Mouse (Mus musculus) heart, embryonic 13.5 days (tissue): ENCODE data around the gene E130309D02Rik. TPM values are rescaled to one million over a fixed set of nuclear protein-coding genes. Genes with fewer than 3 reads are reported as not detected.

ENCODE experiments used
- ATAC-seq: fragments of 200-750 bp; cut with Nextera tagmentation; 2 replicates; pipeline ENCODE4 v1.8.0; 2017; ENCODE audit warnings: moderate TSS enrichment; ENCODE audit not compliant: insufficient number of reproducible peaks, low FRiP score, low TSS enrichment; ENCODE audit errors: extremely low read depth
- H3K27ac ChIP-seq: fragments of 300-500 bp; sonication (generic); replicated peaks from 2 replicates; pipeline ENCODE4 v1.5.1; 2015; ENCODE audit warnings: moderate library complexity, mild to moderate bottlenecking, inconsistent platforms
- H3K27me3 ChIP-seq: fragments of 300-500 bp; sonication (generic); replicated peaks from 2 replicates; pipeline ENCODE4 v1.6.1; 2015; ENCODE audit warnings: mild to moderate bottlenecking, inconsistent platforms
- H3K36me3 ChIP-seq: fragments of 300-500 bp; sonication (generic); 2 replicates; pipeline ENCODE4 v1.6.1; 2015; ENCODE audit warnings: mild to moderate bottlenecking, inconsistent platforms
- H3K4me1 ChIP-seq: fragments of 300-500 bp; sonication (generic); 2 replicates; pipeline ENCODE4 v1.6.1; 2015; ENCODE audit warnings: inconsistent platforms
- H3K4me2 ChIP-seq: fragments of 300-500 bp; sonication (generic); 2 replicates; pipeline ENCODE4 v1.6.1; 2015; ENCODE audit warnings: inconsistent platforms, mild to moderate bottlenecking, moderate library complexity
- H3K4me3 ChIP-seq: fragments of 300-500 bp; sonication (generic); 2 replicates; pipeline ENCODE4 v1.5.1; 2015; ENCODE audit warnings: moderate library complexity, mild to moderate bottlenecking, inconsistent platforms
- H3K9ac ChIP-seq: fragments of 300-500 bp; sonication (generic); 2 replicates; pipeline ENCODE4 v1.6.1; 2015; ENCODE audit warnings: inconsistent platforms, mild to moderate bottlenecking, moderate library complexity
- H3K9me3 ChIP-seq: fragments of 300-500 bp; sonication (generic); 2 replicates; pipeline ENCODE4 v1.6.1; 2016; ENCODE audit warnings: inconsistent platforms
- WGBS: fragments of 180-500 bp; shearing (Covaris S2); methylation state at CpG from one replicate; pipeline ENCODE4 v1.1.7; 2015; ENCODE audit warnings: mixed read lengths; 5-methylcytosine and 5-hydroxymethylcytosine counted together
- polyA plus RNA-seq: library from polyadenylated mRNA; unstranded; fragments of >200 nt; fragmentation: Nextera tagmentation; extraction: Ambion mirVana; gene quantifications from 2 replicates; pipeline ENCODE4 v1.2.1, GENCODE M21; 2015

The E130309D02Rik gene
- polyA plus RNA-seq, 1 experiment from 2014 or later, result 22.7 TPM

- H3K36me3 ChIP-seq, result peaks cover 4% of the 10 kb centered on the region; the same call in 1 of the 2 replicates
- 61% methylated on average over 6 of the region's 6 CpGs for WGBS
These were observed 21.4 kb upstream of the E130309D02Rik start for GRCm38 (mm10) chr5:143336559-143336958.

DNA sequence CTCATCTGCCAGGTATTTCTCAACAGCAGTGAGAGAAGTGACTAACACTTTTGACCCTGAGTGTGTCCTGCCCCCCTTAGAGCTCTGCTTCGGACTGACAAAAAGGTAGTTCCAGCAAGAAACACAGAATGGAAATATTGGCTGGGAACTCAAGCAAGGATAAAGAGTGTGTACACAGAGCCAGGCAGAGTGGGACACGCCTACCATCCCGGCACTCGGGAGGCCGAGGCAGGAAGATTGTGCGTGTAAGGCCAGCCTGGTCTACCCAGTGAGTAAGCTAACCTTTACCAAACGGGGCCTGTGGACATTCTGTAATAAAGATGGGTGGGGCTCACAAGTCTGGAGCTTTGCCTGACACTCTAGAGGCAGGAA, 19.9 kb upstream of the E130309D02Rik start:
- Histone ChIP-seq H3K9me3 (no peaks in the 10 kb centered on the region), H3K27me3 (peaks cover 15% of the 10 kb centered on the region), H3K27ac (no peak overlapping the region), H3K9ac (no peak overlapping the region), H3K36me3 (peaks cover 4% of the 10 kb centered on the region; the same call in 1 of the 2 replicates), H3K4me3 (no peak overlapping the region), H3K4me2 (no peak overlapping the region), H3K4me1 (peaks cover 2% of the 10 kb centered on the region)
- WGBS, result 68% methylated on average over 7 of the region's 7 CpGs
- no peak for ATAC-seq

More at GRCm38 (mm10) chr5:143336559-143336958, 21.4 kb upstream of the E130309D02Rik start:
- H3K9ac ChIP-seq, result no peak overlapping the region
- H3K4me3 ChIP-seq, result no peak overlapping the region
- no peak for ATAC-seq
- H3K4me2 ChIP-seq, result no peak overlapping the region
- no peaks in the 10 kb centered on the region; the same call in 1 of the 2 replicates for H3K4me1 ChIP-seq
- H3K27ac ChIP-seq, result no peak overlapping the region
- no peaks in the 10 kb centered on the region for H3K9me3 ChIP-seq
- H3K27me3 ChIP-seq, result peaks cover 16% of the 10 kb centered on the region

DNA sequence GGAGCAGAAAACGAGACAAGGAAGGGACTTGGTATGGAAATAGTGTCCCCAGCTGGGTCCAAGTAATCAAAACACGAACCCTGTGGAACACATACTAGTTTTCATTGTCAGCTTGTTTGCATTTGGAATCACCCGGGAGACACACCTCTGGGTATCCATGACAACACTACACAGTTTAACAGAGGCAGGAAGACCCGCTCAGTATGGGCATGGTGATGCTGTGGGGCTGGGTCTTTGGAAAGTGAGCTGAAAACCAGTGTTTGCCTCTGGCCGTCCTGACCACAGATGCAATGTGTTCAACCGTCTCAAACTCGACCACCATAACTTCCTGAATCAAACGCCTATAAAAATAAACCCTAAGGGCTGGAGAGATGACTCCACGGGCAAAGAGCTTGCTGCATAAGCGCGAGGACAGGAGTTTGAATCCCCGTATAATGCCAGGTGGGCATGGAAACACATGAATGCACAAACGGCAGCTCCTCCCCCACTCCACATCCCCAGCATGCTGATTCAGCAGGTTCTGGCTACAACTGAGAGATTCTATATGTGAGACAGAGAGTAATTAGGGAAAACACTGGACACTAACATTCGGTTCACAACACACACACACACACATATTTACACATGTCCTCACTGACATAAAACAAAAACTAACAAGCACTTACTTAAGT, 19.4 kb upstream of the E130309D02Rik start:
- Histone ChIP-seq H3K4me3 (no peak overlapping the region), H3K36me3 (peaks cover 4% of the 10 kb centered on the region; the same call in 1 of the 2 replicates), H3K27ac (no peak overlapping the region), H3K4me1 (peaks cover 7% of the 10 kb centered on the region), H3K9ac (no peak overlapping the region), H3K9me3 (no peaks in the 10 kb centered on the region), H3K4me2 (no peak overlapping the region), H3K27me3 (0 out of 2 replicates have a peak, but pooled peaks cover 12% of the 10 kb centered on the region)
- no peak for ATAC-seq
- 64% methylated on average over 14 of the region's 14 CpGs for WGBS

- H3K36me3 ChIP-seq, result peaks cover 4% of the 10 kb centered on the region; the same call in 1 of the 2 replicates
- ATAC-seq, result no peak
- H3K4me1 ChIP-seq, result peaks cover 8% of the 10 kb centered on the region
- H3K9me3 ChIP-seq, result no peaks in the 10 kb centered on the region
- no peak overlapping the region for H3K27ac ChIP-seq
- H3K27me3 ChIP-seq, result 0 out of 2 replicates have a peak, but pooled peaks cover 12% of the 10 kb centered on the region
- 10% methylated on average over 5 of the region's 5 CpGs for WGBS
- peak overlapping the region; percentile 40 for H3K4me2 ChIP-seq
- 0 out of 2 replicates have a peak overlapping the region, but pooled peaks have one; percentile 61 for H3K9ac ChIP-seq
- H3K4me3 ChIP-seq, result no peak overlapping the region
These were observed 18.7 kb upstream of the E130309D02Rik start for GRCm38 (mm10) chr5:143333872-143334271.

GRCm38 (mm10) chr5:143328690-143329495, 13.7 kb upstream of the E130309D02Rik start, which contains the start of gene Zdhhc4:
Gene Zdhhc4, minus strand, starts transcription at chr5:143329256.
- Histone ChIP-seq H3K4me1 (peaks cover 19% of the 10 kb centered on the region), H3K4me3 (peak within 1 kb of the TSS; percentile 97), H3K9ac (peak within 1 kb of the TSS; percentile 95), H3K27ac (peak within 1 kb of the TSS; percentile 70), H3K36me3 (peaks cover 37% of the 10 kb centered on the region), H3K4me2 (peak within 1 kb of the TSS; percentile 98), H3K27me3 (no peaks in the 10 kb centered on the region), H3K9me3 (no peaks in the 10 kb centered on the region)
- WGBS, result under 1% methylated on average over 57 of the region's 57 CpGs
- peak; percentile 61; the same call in 1 of the 2 replicates for ATAC-seq

GRCm38 (mm10) chr5:143317288-143317610, 2.1 kb upstream of the E130309D02Rik start:
- Histone ChIP-seq H3K27me3 (no peaks in the 10 kb centered on the region), H3K36me3 (peaks cover 80% of the 10 kb centered on the region), H3K27ac (no peak overlapping the region), H3K4me2 (no peak overlapping the region), H3K4me3 (no peak overlapping the region), H3K9ac (no peak overlapping the region), H3K4me1 (peaks cover 18% of the 10 kb centered on the region), H3K9me3 (no peaks in the 10 kb centered on the region)
- WGBS, result 85% methylated on average over 8 of the region's 8 CpGs
- no peak for ATAC-seq

GRCm38 (mm10) chr5:143316605-143317287, 1.6 kb upstream of the E130309D02Rik start:
- H3K36me3 ChIP-seq, result peaks cover 80% of the 10 kb centered on the region

DNA sequence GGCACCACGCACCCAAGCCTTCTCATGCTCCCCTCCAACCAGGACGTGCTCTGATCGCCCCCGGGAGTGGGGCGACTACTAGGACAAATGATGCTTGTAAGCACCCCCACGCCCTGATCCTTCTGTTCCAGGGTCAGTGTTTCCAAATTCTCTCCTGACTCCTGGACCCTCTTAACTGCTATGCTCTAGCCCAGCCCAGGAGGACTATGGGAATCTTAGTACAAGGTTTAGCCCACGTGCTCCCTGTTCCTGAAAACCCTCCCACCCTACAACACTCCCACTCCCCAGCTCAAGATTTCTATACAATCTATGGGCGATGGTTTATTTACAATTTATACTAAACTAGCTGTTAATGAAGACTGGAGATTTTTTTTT, 341 bp upstream of the E130309D02Rik start:
- H3K36me3 ChIP-seq, result peaks cover 80% of the 10 kb centered on the region
- no peak for ATAC-seq

More at GRCm38 (mm10) chr5:143316605-143317287, 1.6 kb upstream of the E130309D02Rik start:
- 87% methylated on average over 5 of the region's 5 CpGs for WGBS
- Histone ChIP-seq H3K4me3 (no peak overlapping the region), H3K4me2 (no peak overlapping the region), H3K4me1 (peaks cover 18% of the 10 kb centered on the region), H3K9ac (no peak overlapping the region), H3K27ac (no peak overlapping the region), H3K9me3 (no peaks in the 10 kb centered on the region), H3K27me3 (no peaks in the 10 kb centered on the region)
- ATAC-seq, result no peak

DNA sequence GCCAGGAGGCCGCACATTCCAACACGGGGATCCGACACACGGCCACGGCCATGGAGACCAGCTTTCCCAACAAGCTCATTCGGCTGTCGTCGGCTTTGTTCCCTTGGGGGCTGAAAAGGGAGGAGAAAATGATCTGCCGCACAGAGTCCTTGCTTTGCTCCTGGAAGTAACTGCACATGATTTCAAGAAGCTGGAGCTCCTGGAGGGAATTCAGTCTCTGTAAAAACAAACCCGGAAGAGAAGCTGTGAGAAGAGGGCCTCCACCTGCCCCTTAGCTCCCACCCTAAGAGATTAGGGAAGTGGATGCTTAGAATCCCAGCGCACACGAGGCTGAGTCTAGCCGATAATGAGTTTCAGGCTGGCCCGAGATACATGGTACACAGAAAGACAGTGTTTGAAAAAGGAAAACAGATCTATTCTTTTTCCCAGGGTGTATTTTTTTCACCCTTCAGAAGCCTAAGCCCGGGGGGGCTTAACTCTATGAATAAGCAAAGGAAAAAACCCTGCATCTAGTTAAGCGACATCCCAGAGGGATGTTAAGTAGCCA, 904 bp downstream of the E130309D02Rik start:
- peaks cover 19% of the 10 kb centered on the region for H3K4me1 ChIP-seq
- H3K36me3 ChIP-seq, result peaks cover 80% of the 10 kb centered on the region
- no peak for ATAC-seq
- H3K9me3 ChIP-seq, result no peaks in the 10 kb centered on the region
- H3K4me3 ChIP-seq, result peak overlapping the region; percentile 90
- peak overlapping the region; percentile 96 for H3K9ac ChIP-seq
- peak overlapping the region; percentile 80 for H3K4me2 ChIP-seq
- no peaks in the 10 kb centered on the region for H3K27me3 ChIP-seq
- peak overlapping the region; percentile 93 for H3K27ac ChIP-seq
- 2% methylated on average over 16 of the region's 16 CpGs for WGBS

More for the DNA sequence above, 341 bp upstream of the E130309D02Rik start:
- peak overlapping the region; percentile 80 for H3K4me2 ChIP-seq
- 15% methylated on average over 8 of the region's 8 CpGs for WGBS
- H3K27me3 ChIP-seq, result no peaks in the 10 kb centered on the region
- peak overlapping the region; percentile 90 for H3K4me3 ChIP-seq
- H3K9ac ChIP-seq, result peak overlapping the region; percentile 96
- peaks cover 18% of the 10 kb centered on the region for H3K4me1 ChIP-seq
- H3K9me3 ChIP-seq, result no peaks in the 10 kb centered on the region
- H3K27ac ChIP-seq, result no peak overlapping the region

DNA sequence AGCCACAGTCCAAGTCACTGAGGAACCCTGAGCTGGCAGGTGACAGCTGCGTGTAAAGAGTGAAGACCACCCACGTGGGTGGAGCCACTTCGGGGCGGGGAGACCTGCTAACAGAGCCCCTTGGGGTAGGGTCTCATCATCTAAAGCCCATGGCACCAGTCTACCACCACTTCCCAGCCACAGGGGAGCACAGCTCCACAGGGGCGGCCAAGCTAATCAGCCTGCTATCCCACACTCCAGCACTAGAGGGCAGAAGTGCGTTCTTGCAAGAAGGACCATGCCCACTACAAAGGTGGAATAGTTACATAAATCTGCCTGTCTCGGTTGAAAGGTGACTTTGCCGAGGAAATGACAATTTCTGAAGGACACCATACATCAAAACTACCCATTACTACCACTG, 3.3 kb downstream of the E130309D02Rik start:
- H3K4me2 ChIP-seq, result no peak overlapping the region
- 64% methylated on average over 8 of the region's 8 CpGs for WGBS
- H3K27me3 ChIP-seq, result no peaks in the 10 kb centered on the region
- no peak overlapping the region for H3K4me3 ChIP-seq
- H3K27ac ChIP-seq, result no peak overlapping the region
- no peak overlapping the region for H3K9ac ChIP-seq
- H3K4me1 ChIP-seq, result peaks cover 25% of the 10 kb centered on the region
- no peak for ATAC-seq
- H3K36me3 ChIP-seq, result peaks cover 80% of the 10 kb centered on the region
- no peaks in the 10 kb centered on the region for H3K9me3 ChIP-seq

DNA sequence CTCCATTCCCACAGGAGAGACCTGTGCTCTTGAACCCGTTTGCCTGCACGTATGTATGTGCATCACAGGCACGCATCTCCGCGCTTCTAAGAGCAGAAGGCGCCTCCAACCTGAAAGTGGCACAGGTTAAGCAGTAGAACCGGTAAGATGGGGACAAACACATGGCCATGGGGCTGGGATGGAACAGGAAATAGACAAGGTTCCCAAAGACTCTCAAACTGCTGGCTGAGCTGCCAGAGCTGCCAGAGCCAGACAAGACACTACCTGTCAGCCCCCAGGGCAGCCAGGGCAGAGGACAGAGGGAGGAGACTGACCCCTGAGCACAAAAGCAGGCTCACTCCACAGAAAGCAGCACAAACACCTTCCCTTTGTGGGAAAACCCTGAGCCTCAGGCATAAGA, 5.2 kb downstream of the E130309D02Rik start:
- 96% methylated on average over 7 of the region's 7 CpGs for WGBS

More for the DNA sequence above, 5.2 kb downstream of the E130309D02Rik start:
- Histone ChIP-seq H3K4me2 (no peak overlapping the region), H3K27me3 (no peaks in the 10 kb centered on the region), H3K27ac (no peak overlapping the region), H3K4me1 (peaks cover 23% of the 10 kb centered on the region), H3K4me3 (no peak overlapping the region), H3K9me3 (no peaks in the 10 kb centered on the region), H3K9ac (no peak overlapping the region), H3K36me3 (peaks cover 89% of the 10 kb centered on the region)
- ATAC-seq, result no peak
